ENCODE assay signal across 8 mouse cellular contexts in the genomic region with DNA sequence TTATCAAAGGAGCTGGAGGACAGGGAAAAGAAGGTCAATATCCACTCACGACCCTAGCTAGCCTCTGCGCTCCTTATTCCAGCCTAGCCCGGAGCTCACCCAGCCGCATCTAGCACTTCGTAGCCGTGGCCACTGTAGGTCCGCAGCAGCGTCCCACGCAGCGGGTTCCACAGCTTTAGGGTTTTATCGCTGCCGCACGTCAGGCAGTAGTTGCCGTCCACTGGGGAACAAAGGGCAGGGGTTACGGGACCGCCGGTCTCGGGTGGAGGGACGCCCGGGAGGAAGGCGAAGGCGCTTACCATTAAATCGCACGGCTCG. TPM values are rescaled to one million over a fixed set of nuclear protein-coding genes. Genes with fewer than 3 reads are reported as not detected.
DNase-seq lines count a peak whose midpoint lies in the region; ATAC-seq and TF ChIP-seq lines count a peak whose summit lies in the region.

No protein-coding gene starts in this region.

- no peaks in the 10 kb centered on the region for H3K27me3 ChIP-seq in thymus, adult 2 months (ENCODE audit: control insufficient read depth, insufficient read depth, low read length)
- H3K27me3 ChIP-seq in limb, embryonic 12.5 days, result no peaks in the 10 kb centered on the region
- H3K27me3 ChIP-seq in stomach, embryonic 15.5 days (replicated peaks), result no peaks in the 10 kb centered on the region

- peak overlapping the region; percentile 98 for H3K4me3 ChIP-seq in thymus, adult 2 months (ENCODE audit: control insufficient read depth, insufficient read depth, low read length)
- H3K4me3 ChIP-seq in limb, embryonic 12.5 days (replicated peaks), result peak overlapping the region; percentile 91
- peak overlapping the region; percentile 93 for H3K4me3 ChIP-seq in stomach, embryonic 15.5 days (replicated peaks)

- no peaks in the 10 kb centered on the region for H3K9me3 ChIP-seq in limb, embryonic 12.5 days
- no peaks in the 10 kb centered on the region for H3K9me3 ChIP-seq in stomach, embryonic 15.5 days

- no peak for ATAC-seq in limb, embryonic 12.5 days (ENCODE audit: insufficient number of reproducible peaks, insufficient read depth, low FRiP score, low TSS enrichment, low read depth)
- no peak for ATAC-seq in stomach, embryonic 15.5 days (ENCODE audit: insufficient read depth, low FRiP score, low read depth)

- H3K36me3 ChIP-seq in thymus, adult 2 months (ENCODE audit: control insufficient read depth, insufficient read depth, low read length), result peaks cover 1% of the 10 kb centered on the region; the same call in 1 of the 2 replicates
- H3K36me3 ChIP-seq in limb, embryonic 12.5 days, result peaks cover 38% of the 10 kb centered on the region
- peaks cover 20% of the 10 kb centered on the region for H3K36me3 ChIP-seq in stomach, embryonic 15.5 days

- peaks cover 28% of the 10 kb centered on the region for H3K4me1 ChIP-seq in thymus, adult 2 months (replicated peaks; ENCODE audit: control insufficient read depth, insufficient read depth, low read length)
- H3K4me1 ChIP-seq in limb, embryonic 12.5 days (replicated peaks), result peaks cover 28% of the 10 kb centered on the region
- H3K4me1 ChIP-seq in stomach, embryonic 15.5 days, result peaks cover 27% of the 10 kb centered on the region

- peak overlapping the region; percentile 89 for H3K4me2 ChIP-seq in limb, embryonic 12.5 days
- peak overlapping the region; percentile 81 for H3K4me2 ChIP-seq in stomach, embryonic 15.5 days

- WGBS in thymus, adult 2 months, result under 1% methylated on average over 25 of the region's 25 CpGs
- under 1% methylated on average over 25 of the region's 25 CpGs for WGBS in limb, embryonic 12.5 days
- WGBS in stomach, embryonic 15.5 days, result under 1% methylated on average over 25 of the region's 25 CpGs

- intact Hi-C loops in gastrocnemius, postnatal 14 days (cut with DNase I; ENCODE audit: low total_unique reads), result loop anchor here (10.0 kb wide), 2 partner anchors 95 to 315 kb away; no protein-coding TSS in a partner anchor

- H3K27ac ChIP-seq in thymus, adult 2 months (ENCODE audit: control insufficient read depth, insufficient read depth, low read length), result no peak overlapping the region
- H3K27ac ChIP-seq in limb, embryonic 12.5 days, result peak overlapping the region; percentile 56; the same call in 1 of the 2 replicates
- H3K27ac ChIP-seq in stomach, embryonic 15.5 days, result peak overlapping the region; percentile 82

- DNase-seq in gastrocnemius, postnatal 14 days, result peak; percentile 37
- no peak for DNase-seq in gastrocnemius, adult 8-10 months (ENCODE audit: low spot score in 2 of 2)
- DNase-seq in thymus, adult 2 months, result no peak
- DNase-seq in thymus, postnatal 25 days, result no peak
- DNase-seq in Muller cell, postnatal 12 days (ENCODE audit: inconsistent ontology term), result no peak
- DNase-seq in c-Kit-positive CD71-positive TER-119-positive erythroid progenitor cells, embryonic 14.5 days (ENCODE audit: low spot score), result no peak

- TF ChIP-seq CTCF in thymus, adult 2 months (IDR thresholded peaks at IDR 0.05; ENCODE audit: borderline replicate concordance, control insufficient read depth, extremely low read depth, insufficient read depth, low read length, poor library complexity), result no peak

- no peak for TF ChIP-seq POLR2A in thymus, adult 2 months (IDR thresholded peaks at IDR 0.05; ENCODE audit: control insufficient read depth, extremely low read depth, insufficient read depth, low read length, poor library complexity)

- peak overlapping the region; percentile 89 for H3K9ac ChIP-seq in limb, embryonic 12.5 days (replicated peaks)
- H3K9ac ChIP-seq in stomach, embryonic 15.5 days, result peak overlapping the region; percentile 82

RNA-seq across cellular contexts. Expression of a gene that starts 0.4 kb away (rescaled TPM):
- total RNA-seq in gastrocnemius, postnatal 14 days (2021), result 10 to 100 TPM; 45.3 to 46.2 TPM
- total RNA-seq in gastrocnemius, adult 8-10 months (2022), result 10 to 100 TPM; 40.7 to 49.9 (median 46.3) TPM
- polyA plus RNA-seq in thymus, adult 2 months (2012; rRNA removed), result 123 and 141 TPM in 2 replicates
- polyA plus RNA-seq in limb, embryonic 12.5 days (2016; fragmentation: Nextera tagmentation; extraction: Ambion mirVana), result 121 and 123 TPM in 2 replicates
- polyA plus RNA-seq in stomach, embryonic 15.5 days (2015; fragmentation: Nextera tagmentation; extraction: Ambion mirVana), result 131 and 142 TPM in 2 replicates

RNA-seq across cellular contexts. Expression of a gene that starts 0.9 kb away (rescaled TPM):
- total RNA-seq in gastrocnemius, postnatal 14 days (2021), result 10 to 100 TPM; 13.2 to 15.1 TPM
- 10 to 100 TPM; 15.4 to 20.4 (median 16.0) TPM for total RNA-seq in gastrocnemius, adult 8-10 months (2022)
- polyA plus RNA-seq in thymus, adult 2 months (2012; rRNA removed), result 51.9 and 56.3 TPM in 2 replicates
- 49.9 and 52.2 TPM in 2 replicates for polyA plus RNA-seq in limb, embryonic 12.5 days (2016; fragmentation: Nextera tagmentation; extraction: Ambion mirVana)
- polyA plus RNA-seq in stomach, embryonic 15.5 days (2015; fragmentation: Nextera tagmentation; extraction: Ambion mirVana), result 40.6 and 41.1 TPM in 2 replicates

RNA-seq across cellular contexts. Expression of a gene that starts 2.9 kb away (rescaled TPM):
- total RNA-seq in gastrocnemius, postnatal 14 days (2021), result 10 to 100 TPM; 13.6 to 14.0 TPM
- total RNA-seq in gastrocnemius, adult 8-10 months (2022), result 1 to 10 TPM; 6.4 to 9.8 (median 8.1) TPM
- polyA plus RNA-seq in thymus, adult 2 months (2012; rRNA removed), result 191 and 210 TPM in 2 replicates
- polyA plus RNA-seq in limb, embryonic 12.5 days (2016; fragmentation: Nextera tagmentation; extraction: Ambion mirVana), result 24.2 and 28.4 TPM in 2 replicates
- polyA plus RNA-seq in stomach, embryonic 15.5 days (2015; fragmentation: Nextera tagmentation; extraction: Ambion mirVana), result 45.1 and 55.7 TPM in 2 replicates

RNA-seq across cellular contexts. Expression of a gene that starts 8.6 kb away (rescaled TPM):
- total RNA-seq in gastrocnemius, postnatal 14 days (2021), result 10 to 100 TPM; 18.2 to 20.2 TPM
- total RNA-seq in gastrocnemius, adult 8-10 months (2022), result 10 to 100 TPM; 34.1 to 38.9 (median 36.0) TPM
- 105 TPM in 2 replicates for polyA plus RNA-seq in thymus, adult 2 months (2012; rRNA removed)
- 71.5 and 72.3 TPM in 2 replicates for polyA plus RNA-seq in limb, embryonic 12.5 days (2016; fragmentation: Nextera tagmentation; extraction: Ambion mirVana)
- polyA plus RNA-seq in stomach, embryonic 15.5 days (2015; fragmentation: Nextera tagmentation; extraction: Ambion mirVana), result 50.6 and 60.0 TPM in 2 replicates

RNA-seq across cellular contexts. Expression of a gene that starts 12.4 kb away (rescaled TPM):
- total RNA-seq in gastrocnemius, postnatal 14 days (2021), result not detected
- total RNA-seq in gastrocnemius, adult 8-10 months (2022), result not detected
- polyA plus RNA-seq in thymus, adult 2 months (2012; rRNA removed), result 1.4 TPM in 1 of 2 replicates, not detected in the other
- 1.1 TPM in 1 of 2 replicates, not detected in the other for polyA plus RNA-seq in limb, embryonic 12.5 days (2016; fragmentation: Nextera tagmentation; extraction: Ambion mirVana)
- polyA plus RNA-seq in stomach, embryonic 15.5 days (2015; fragmentation: Nextera tagmentation; extraction: Ambion mirVana), result 0.70 and 0.86 TPM in 2 replicates
